Mouse (Mus musculus) hematopoietic stem cell, adult 5-6 weeks (primary cell): Measurements from ENCODE around the gene Pex26. TPM values are rescaled to one million over a fixed set of nuclear protein-coding genes. Genes with fewer than 3 reads are reported as not detected.

ENCODE experiments used
- total RNA-seq: library from RNA; stranded (forward); fragments of 172-1452, 232-1000 nt; gene quantifications from 2 replicates; pipeline ENCODE4 v1.2.3, GENCODE M21; 2017

The Pex26 gene
- total RNA-seq, 1 experiment from 2014 or later = 7.8 TPM

Other genes with a start within 250 kb of the Pex26 start
- 6.6 and 8.1 TPM in 2 replicates for gene Mical3, start 52.7 kb upstream of the Pex26 start, total RNA-seq
- 7.3 and 14.6 TPM in 2 replicates for gene Tuba8, start 27.0 kb downstream of the Pex26 start, total RNA-seq
- gene Usp18, start 62.2 kb downstream of the Pex26 start, total RNA-seq = 11.8 and 12.8 TPM in 2 replicates
- 1.5 and 2.6 TPM in 2 replicates for gene Slc6a13, start 116.6 kb downstream of the Pex26 start, total RNA-seq
- gene Slc6a12, start 159.4 kb downstream of the Pex26 start, total RNA-seq = not detected in 2 replicates